Mouse (Mus musculus) T-helper 2 cell (primary cell): Measurements from ENCODE around the gene Gm40193.

Experiments
- in situ Hi-C: fragments of 300-600 bp; cut with MboI, MseI; formaldehyde crosslinking; loops from one replicate; pipeline ENCODE4 v1.15.1; 2025; ENCODE audit warnings: high pct_unique_total_duplicates

The Gm40193 gene

DNA sequence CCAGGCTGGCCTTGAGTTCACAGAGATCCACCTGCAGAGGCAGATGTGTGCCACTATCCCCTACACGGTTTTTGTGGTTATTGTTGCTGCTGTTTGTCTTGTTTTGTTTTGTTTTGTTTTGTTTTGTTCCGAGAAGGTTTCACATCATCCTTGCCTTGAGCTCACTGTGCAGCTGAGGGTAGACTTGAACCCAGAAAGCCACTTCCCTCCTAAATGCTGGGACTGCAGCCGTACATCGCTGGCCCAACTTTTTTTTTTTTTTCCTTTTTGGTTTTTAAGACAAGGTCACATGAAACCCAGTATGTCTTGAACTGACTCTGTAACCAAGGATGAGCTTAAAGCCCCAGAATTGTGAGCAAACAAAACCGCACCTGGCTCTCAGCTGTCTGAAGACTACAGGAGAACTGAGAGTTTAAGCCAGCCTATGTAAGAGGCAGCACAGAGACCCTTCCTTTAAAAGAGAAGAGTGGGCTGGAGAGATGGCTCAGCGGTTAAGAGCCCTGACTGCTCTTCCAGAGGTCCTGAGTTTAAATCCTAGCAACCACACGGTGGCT lies 25.7 kb downstream of the Gm40193 start:
- in situ Hi-C loops, result loop anchor here (5.0 kb wide), 1 partner anchor 95 kb away; the partner anchor contains the start of gene Pelp1

- in situ Hi-C loops, result loop anchor here (5.0 kb wide), 1 partner anchor 94 kb away; the partner anchor contains the start of gene Pelp1
Measured at GRCm38 (mm10) chr11:70506385-70506784, 26.4 kb downstream of the Gm40193 start.

- in situ Hi-C loops, result loop anchor here (5.0 kb wide), 2 partner anchors 73 to 93 kb away; partner anchors contain the start of genes Arrb2 and Pelp1
Measured at GRCm38 (mm10) chr11:70504970-70505369, 27.8 kb downstream of the Gm40193 start, which contains the start of gene Tm4sf5. Gene Tm4sf5, plus strand, starts transcription at chr11:70505244.

GRCm38 (mm10) chr11:70502018-70502417 lies 30.7 kb downstream of the Gm40193 start:
- in situ Hi-C loops, result loop anchor here (5.0 kb wide), 1 partner anchor 70 kb away; the partner anchor contains the start of gene Arrb2

DNA sequence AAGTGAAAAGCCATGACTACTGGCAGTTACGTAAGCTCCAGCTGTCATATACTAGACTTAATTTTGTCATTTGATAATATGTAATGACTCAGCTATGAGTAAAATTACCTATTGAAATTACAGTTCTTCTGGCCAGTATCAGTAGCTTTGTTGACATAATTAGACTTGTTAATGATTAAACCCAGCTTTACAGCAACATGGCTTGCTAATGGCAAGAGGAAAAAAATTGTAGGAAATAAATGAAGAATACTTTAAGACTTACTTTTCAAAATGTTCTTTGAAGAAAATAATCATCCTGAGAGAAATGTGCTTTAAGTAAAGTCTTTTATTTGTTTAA lies 32.3 kb downstream of the Gm40193 start:
- in situ Hi-C loops, result loop anchor here (5.0 kb wide), 1 partner anchor 68 kb away; the partner anchor contains the start of gene Arrb2

DNA sequence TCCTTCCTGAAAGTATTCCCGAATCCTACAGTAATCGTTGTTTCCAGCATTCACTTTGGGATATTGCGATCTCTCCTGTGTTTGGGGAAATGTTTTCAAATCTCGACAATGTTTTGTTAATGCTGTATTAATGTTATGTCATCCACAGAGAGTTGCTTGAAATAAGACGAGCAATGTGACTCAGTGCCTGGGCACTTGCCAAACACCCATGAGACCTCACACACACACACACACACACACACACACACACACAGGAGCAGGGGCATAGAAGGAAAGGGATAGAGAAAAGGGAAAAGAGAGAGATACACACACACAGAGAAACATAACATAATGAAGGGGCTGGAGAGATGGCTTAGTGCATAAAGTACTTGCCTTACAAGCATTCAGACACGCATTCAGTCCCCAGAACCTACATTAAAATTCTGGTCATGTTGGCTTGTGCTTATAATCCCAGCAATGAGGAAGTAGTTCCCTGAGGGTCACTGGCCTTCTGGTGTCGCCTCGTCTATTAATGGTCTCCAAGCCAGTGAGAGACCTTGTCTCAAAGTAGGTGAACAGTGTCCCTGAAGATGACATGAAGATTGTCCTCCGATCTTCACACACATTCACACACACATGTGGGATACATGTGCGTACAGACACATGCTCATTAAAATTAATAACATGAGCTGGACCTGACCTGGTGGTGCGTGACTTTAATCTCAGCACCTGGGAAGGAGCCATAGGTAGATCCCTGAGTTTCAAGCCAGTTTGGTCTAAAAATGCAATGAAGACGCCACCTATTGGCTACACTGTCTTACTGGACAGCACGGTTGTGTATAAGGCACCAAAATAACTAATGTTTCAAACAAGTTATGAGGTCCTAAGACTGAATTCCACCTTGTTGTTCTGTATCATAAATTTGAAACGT lies 32.9 kb downstream of the Gm40193 start:
- in situ Hi-C loops, result loop anchor here (5.0 kb wide), 1 partner anchor 68 kb away; the partner anchor contains the start of gene Arrb2

GRCm38 (mm10) chr11:70489684-70490083 lies 43.1 kb downstream of the Gm40193 start:
- in situ Hi-C loops, result no loop called here

DNA sequence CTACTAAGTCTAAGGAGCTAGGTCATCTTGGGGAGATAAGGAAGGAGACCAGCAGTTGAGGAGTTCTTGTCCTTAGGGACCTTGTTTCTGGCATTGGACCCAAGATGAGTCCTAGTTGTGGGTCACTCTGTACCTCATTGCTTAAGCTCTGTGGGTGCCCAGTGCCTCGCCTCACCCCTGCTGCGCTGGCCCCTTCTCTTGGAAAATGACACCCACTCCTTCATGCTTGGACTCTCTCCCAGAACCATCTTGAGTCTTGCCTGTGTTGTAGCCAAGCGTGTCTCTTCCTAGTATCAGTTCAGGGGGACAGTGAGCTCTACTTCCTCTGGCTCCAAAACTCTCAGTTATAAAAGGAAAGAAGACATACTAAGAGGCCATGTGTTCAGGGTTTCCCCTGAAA lies 43.6 kb downstream of the Gm40193 start:
- in situ Hi-C loops, result no loop called here

- in situ Hi-C loops, result no loop called here
Measured at GRCm38 (mm10) chr11:70487816-70488215, 44.9 kb downstream of the Gm40193 start.

GRCm38 (mm10) chr11:70485498-70485897 lies 47.2 kb downstream of the Gm40193 start:
- in situ Hi-C loops, result no loop called here
